Mouse (Mus musculus) large intestine, adult 2 months (tissue): ENCODE data around the gene Olfr111. TPM values are rescaled to one million over a fixed set of nuclear protein-coding genes. Genes with fewer than 3 reads are reported as not detected.
"Not testable (repeated sequence)": the region's sequence is repeated elsewhere in the genome, so short reads cannot be mapped to it uniquely, and the experiment has no call there.

Experiments used
- DNase-seq: peaks from one replicate; pipeline ENCODE4 v3.0.0-alpha.2; 2012; ENCODE audit warnings: low read depth, low spot score
- WGBS: fragments of 180-500 bp; shearing (Covaris S2); methylation state at CpG from one replicate; pipeline ENCODE4 v1.1.7; 2018; 5-methylcytosine and 5-hydroxymethylcytosine counted together
- polyA plus RNA-seq: library from polyadenylated mRNA; depleted of rRNA; stranded (reverse); fragments of >200 nt; gene quantifications from 2 replicates; pipeline ENCODE4 v1.2.3, GENCODE M21; 2012; rRNA removed

Olfr111 gene
- polyA plus RNA-seq: 0.07 TPM in 1 of 2 replicates, not detected in the other

DNA sequence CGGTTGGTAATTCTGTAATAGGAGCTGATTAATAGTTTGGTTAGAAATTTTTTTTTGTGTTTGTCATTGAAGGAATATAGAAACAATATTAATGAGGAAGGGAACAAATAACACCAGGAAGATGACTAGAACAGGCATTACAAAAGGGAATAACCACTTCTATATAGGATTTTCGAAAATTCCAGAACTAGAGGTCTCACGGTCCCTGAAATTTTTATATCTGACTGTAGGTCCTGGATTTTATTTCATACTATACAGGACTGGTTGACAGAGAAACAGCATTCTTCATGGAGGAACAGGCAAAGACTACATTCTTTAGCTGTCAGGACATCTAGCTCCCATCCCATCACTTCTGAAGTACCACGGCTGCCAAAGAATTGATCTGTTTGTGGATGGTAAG lies at the start of gene Olfr111:
TSS of gene Olfr111 (plus strand) at position 301 of the 400 bp plus-strand sequence.
- 93% methylated on average over 4 of the region's 4 CpGs for WGBS
- no peak for DNase-seq

- WGBS: 88% methylated on average over 1 of the region's 1 CpGs
- DNase-seq: no peak
Observed at GRCm38 (mm10) chr17:37458616-37459015, 49.2 kb upstream of the Olfr111 start, which contains the start of gene Olfr109. Olfr109 (plus strand) TSS chr17:37458916.

- WGBS: 62% methylated on average over 2 of the region's 2 CpGs
Observed at GRCm38 (mm10) chr17:37483452-37483851, 24.4 kb upstream of the Olfr111 start, which contains the start of gene H2-M2. H2-M2 (minus strand) TSS chr17:37483552.

DNA sequence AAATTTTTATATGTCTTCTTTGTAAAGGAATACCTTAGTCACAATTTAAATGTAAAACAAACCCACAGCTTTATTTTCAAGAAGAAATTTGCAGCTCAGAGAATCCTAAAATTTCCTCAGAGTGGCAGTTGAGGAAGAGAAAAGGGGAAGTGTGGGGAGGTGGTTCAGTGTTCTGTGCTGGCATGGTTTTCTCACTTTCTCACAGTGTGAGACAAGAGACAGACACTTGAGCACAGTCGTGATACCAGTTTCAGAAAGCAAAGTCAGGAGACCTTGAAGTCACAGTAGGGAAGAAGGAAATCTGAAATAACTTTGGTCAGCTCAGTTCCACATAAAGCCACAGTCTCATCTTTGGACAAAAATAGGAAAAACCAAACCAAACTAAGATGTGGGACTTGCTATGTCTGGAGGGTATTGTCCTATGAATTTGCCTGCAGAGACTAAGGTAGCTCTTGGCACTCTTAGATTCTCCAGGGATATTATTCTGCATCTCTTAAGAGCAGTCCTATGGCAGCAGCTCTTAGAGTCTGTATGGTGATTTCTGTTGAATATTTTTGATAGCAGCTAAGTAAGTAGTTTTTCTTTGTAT lies 15.8 kb upstream of the Olfr111 start, which contains the start of gene Olfr110:
TSS of gene Olfr110 (plus strand) at position 539 of the 589 bp plus-strand sequence.
- DNase-seq: no peak
- 56% methylated on average over 1 of the region's 1 CpGs for WGBS

More at GRCm38 (mm10) chr17:37483452-37483851, 24.4 kb upstream of the Olfr111 start, which contains the start of gene H2-M2:
- no peak for DNase-seq

DNA sequence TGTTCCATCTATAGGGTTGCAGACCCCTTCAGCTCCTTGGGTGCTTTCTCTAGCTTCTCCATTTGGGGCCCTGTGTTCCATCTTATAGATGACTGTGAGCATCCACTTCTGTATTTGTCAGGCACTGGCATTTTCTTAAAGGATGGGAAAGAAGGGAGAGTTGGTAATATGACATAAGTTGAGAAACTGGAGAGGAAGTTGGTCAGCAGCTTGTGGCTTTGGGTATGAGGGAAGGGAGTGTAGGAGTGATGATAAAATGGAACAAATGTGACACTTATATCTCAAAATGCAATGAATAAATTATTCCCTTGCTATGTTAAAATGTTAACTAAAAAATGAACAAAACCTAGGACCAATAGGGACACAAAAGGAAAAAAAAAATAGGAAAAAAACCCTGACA lies 16.8 kb downstream of the Olfr111 start:
- DNase-seq: not testable (repeated sequence)

DNA sequence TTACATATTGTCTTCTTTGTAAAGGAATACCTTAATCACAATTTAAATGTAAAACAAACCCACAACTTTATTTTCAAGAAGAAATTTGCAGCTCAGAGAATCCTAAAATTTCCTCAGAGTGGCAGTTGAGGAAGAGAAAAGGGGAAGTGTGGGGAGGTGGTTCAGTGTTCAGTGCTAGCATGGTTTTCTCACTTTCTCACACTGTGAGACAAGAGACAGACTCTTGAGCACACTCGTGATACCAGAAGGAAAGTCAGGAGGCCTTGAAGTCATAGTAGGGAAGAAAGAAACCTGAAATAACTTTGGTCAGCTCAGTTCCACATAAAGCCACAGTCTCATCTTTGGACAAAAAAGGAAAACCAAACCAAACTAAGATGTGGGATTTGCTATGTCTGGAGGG lies 17.6 kb downstream of the Olfr111 start:
- not testable (repeated sequence) for DNase-seq
- 63% methylated on average over 1 of the region's 1 CpGs for WGBS

- no peak for DNase-seq
Observed at GRCm38 (mm10) chr17:37535173-37535572, 27.3 kb downstream of the Olfr111 start.

DNA sequence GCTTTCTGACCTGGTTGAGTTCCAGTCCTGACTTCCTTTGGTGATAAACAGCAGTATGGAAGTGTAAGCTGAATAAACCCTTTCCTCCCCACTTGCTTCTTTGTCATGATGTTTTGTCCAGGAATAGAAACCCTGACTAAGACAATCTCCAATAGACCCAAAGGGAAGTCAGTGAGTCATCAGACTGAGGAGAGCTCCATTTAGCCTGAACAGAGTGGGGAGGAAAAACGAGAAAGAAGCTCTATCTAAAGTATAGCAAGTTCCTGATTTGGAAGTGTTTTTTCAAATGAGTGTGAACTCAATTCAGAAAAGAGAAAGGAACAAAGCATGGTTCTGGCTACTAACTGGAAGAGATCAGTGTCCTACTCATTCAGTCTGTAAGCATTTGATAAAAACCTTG lies 30.6 kb downstream of the Olfr111 start:
- DNase-seq: not testable (repeated sequence)
- 41% methylated on average over 1 of the region's 1 CpGs for WGBS

GRCm38 (mm10) chr17:37541454-37542119 lies 33.8 kb downstream of the Olfr111 start:
- no peak for DNase-seq
- WGBS: 88% methylated on average over 4 of the region's 4 CpGs

DNA sequence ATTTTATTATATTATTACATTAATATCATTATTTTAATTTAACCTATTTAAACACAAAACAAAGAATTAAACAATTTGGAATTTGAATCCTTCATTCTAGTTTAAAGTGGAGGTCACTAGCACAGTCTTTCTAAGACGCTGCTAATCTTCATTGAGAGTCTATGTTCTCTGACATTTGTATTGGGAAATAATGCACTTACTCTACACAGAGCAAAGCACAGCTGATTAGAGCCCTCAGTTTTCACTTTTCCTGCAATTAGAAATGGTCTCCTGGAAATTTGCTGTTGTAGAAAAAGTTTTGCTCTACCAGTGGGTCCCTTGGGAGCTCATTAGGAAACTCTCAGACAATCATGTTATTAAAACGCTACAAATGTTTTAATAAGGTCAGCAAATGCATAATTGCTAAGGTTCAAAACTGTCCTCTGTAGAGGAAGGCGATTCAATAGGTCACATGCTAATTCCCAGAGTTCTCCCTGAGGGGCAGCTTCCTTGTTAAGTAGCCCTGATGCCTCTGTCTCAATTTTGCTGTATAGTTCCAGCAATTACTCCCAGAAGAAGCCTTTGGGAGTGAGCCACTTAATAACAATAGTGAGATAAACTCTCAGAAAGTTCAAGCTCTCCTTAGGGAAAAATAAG lies 36.1 kb downstream of the Olfr111 start:
- 70% methylated on average over 3 of the region's 3 CpGs for WGBS
- DNase-seq: no peak

GRCm38 (mm10) chr17:37558913-37559615 lies 51.2 kb downstream of the Olfr111 start:
- no peak for DNase-seq
- 32% methylated on average over 1 of the region's 1 CpGs for WGBS

GRCm38 (mm10) chr17:37569351-37569750 lies 61.5 kb downstream of the Olfr111 start, which contains the start of gene Olfr112:
Olfr112 (minus strand) TSS chr17:37569451.
- no peak for DNase-seq

- no peak for DNase-seq
Observed at GRCm38 (mm10) chr17:37577563-37577962, 69.7 kb downstream of the Olfr111 start, which contains the start of gene Olfr113. Olfr113 (minus strand) TSS chr17:37577663.

Other genes with a start within 250 kb of the Olfr111 start
- not detected in 2 replicates for gene Olfr98, start 244.3 kb upstream of the Olfr111 start, polyA plus RNA-seq
- 9.6 and 9.8 TPM in 2 replicates for gene H2-M3, start 237.8 kb upstream of the Olfr111 start, polyA plus RNA-seq
- not detected in 2 replicates for gene Olfr99, start 224.6 kb upstream of the Olfr111 start, polyA plus RNA-seq
- gene Olfr101, start 203.7 kb upstream of the Olfr111 start, polyA plus RNA-seq: not detected in 2 replicates
- not detected in 2 replicates for gene Olfr102, start 191.0 kb upstream of the Olfr111 start, polyA plus RNA-seq
- not detected in 2 replicates for gene Olfr103, start 168.3 kb upstream of the Olfr111 start, polyA plus RNA-seq
- gene Olfr104-ps, start 148.4 kb upstream of the Olfr111 start, polyA plus RNA-seq: not detected in 2 replicates
- gene Olfr105-ps, start 129.0 kb upstream of the Olfr111 start, polyA plus RNA-seq: not detected in 2 replicates
- gene Olfr106-ps, start 117.6 kb upstream of the Olfr111 start, polyA plus RNA-seq: not detected in 2 replicates
- gene Olfr107, start 108.8 kb upstream of the Olfr111 start, polyA plus RNA-seq: not detected in 2 replicates
- gene Olfr108, start 62.5 kb upstream of the Olfr111 start, polyA plus RNA-seq: not detected in 2 replicates
- not detected in 2 replicates for gene Olfr109, start 49.1 kb upstream of the Olfr111 start, polyA plus RNA-seq
- gene H2-M2, start 24.5 kb upstream of the Olfr111 start, polyA plus RNA-seq: 1.8 and 2.3 TPM in 2 replicates
- gene Olfr110, start 15.6 kb upstream of the Olfr111 start, polyA plus RNA-seq: not detected in 2 replicates
- not detected in 2 replicates for gene Olfr112, start 61.4 kb downstream of the Olfr111 start, polyA plus RNA-seq
- gene Olfr113, start 69.6 kb downstream of the Olfr111 start, polyA plus RNA-seq: not detected in 2 replicates
- gene Olfr114, start 84.7 kb downstream of the Olfr111 start, polyA plus RNA-seq: not detected in 2 replicates
- gene Olfr115, start 119.1 kb downstream of the Olfr111 start, polyA plus RNA-seq: not detected in 2 replicates
- gene Olfr116, start 119.2 kb downstream of the Olfr111 start, polyA plus RNA-seq: not detected in 2 replicates
- gene Olfr117, start 155.8 kb downstream of the Olfr111 start, polyA plus RNA-seq: not detected in 2 replicates
- gene Olfr118, start 159.0 kb downstream of the Olfr111 start, polyA plus RNA-seq: not detected in 2 replicates
- not detected in 2 replicates for gene Olfr119, start 188.5 kb downstream of the Olfr111 start, polyA plus RNA-seq
- gene Olfr120, start 213.8 kb downstream of the Olfr111 start, polyA plus RNA-seq: not detected in 2 replicates
- gene Olfr121, start 240.8 kb downstream of the Olfr111 start, polyA plus RNA-seq: not detected in 2 replicates